Mouse (Mus musculus): Measurements from ENCODE around the gene Pnpo.

Pnpo gene

DNA sequence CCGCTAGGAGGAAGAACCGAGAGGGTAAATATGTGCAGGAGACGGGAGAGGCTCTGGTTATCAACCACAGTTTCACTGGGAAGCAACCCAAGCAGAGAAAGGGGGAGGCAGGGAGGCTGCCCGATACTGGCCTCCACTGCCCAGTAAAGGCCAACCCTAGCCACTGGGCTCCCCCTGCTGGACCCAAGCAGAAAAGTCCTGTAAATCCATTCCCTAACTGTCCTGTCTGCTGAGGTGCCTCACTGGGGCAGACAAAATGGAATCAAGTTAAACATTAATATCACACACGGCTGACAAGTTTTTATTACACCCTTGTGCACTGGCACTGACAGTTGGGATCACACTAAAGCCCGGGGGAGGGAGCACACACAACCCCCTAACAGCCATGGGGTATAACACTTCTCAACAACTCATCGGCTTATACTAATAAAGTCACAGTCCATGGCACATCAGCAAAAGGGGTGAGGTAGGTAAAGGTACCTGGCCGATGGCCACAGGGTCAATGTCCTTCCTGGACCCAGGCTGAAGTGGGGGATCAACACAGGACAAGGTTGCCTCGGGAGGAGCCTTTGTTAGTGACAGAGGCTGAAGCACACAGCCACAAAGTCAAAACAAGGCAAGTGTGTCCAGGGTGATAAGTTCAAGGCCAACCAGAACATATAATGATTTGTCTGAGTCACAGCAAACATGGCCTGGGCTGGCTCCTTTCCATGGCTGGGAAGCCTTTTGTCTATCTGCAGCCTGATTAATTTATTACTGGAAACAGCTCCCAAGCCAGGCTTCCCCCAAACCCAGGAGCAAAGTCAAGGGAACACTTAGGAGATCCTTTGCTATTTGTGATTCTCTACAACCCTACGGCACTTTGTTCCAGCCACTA, 6.0 kb downstream of the Pnpo start:
- peak; percentile 49 for DNase-seq (ENCODE audit: extremely low spot score, low spot score)

DNA sequence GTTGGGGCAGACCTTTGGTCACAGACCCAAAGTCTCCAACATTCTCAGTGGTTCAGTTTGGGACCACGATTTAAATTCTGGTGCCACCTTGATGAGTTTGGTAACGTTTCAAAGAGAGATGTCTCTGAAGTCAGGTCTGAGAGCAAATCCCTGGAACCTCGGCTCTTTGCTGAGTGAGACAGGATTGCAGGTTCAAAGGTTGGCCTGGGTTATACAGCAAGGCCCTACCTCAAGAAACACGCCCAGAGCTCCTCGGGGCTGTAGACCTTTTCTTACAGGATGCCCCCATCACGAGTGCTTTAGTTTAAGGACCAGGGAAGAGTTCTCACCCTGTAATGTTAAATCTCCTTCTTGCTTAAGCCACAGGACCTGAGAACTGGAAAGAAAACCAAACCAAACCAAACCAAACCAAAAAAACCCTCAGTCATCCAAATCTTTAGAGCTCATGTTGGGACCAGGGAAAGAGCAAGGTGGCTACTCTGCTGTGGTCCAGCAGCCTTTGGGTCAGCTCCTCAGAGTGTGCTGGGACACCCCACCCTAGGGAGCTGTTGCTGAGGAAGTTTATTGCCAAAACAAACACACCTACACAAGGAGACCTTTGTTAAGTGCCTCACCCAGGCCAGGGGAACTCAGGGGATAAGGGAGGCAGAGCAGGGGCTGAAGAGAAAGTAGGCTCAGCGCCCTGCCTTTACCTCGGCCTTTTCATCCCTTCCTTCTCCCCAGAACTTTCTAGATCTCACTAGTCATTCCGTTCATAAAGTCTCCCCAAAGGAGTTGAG, 7.7 kb downstream of the Pnpo start:
- DNase-seq (ENCODE audit: extremely low spot score, low spot score): no peak

DNA sequence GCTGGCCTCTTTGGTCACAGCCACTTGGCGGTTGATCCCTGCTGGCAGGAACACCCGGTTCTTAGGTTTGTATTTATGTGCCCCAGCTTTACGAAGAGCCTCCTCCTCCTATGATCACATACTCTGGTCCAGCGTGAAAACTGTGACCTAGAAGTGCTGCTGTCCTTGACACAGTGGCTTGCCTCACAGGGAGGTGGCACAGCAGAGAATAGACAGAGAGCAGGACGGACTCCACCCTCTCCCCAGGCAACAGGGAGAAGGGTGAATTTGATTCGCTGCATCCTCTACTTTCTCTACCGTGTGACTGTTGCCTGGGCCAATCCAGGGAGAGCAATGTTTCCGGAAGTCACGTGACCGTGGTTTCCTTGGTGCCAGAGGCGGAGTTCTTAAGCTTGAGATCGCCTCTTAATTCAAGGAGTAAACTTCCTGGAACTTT, 8.8 kb downstream of the Pnpo start:
- DNase-seq (ENCODE audit: extremely low spot score, low spot score): peak; percentile 55

DNA sequence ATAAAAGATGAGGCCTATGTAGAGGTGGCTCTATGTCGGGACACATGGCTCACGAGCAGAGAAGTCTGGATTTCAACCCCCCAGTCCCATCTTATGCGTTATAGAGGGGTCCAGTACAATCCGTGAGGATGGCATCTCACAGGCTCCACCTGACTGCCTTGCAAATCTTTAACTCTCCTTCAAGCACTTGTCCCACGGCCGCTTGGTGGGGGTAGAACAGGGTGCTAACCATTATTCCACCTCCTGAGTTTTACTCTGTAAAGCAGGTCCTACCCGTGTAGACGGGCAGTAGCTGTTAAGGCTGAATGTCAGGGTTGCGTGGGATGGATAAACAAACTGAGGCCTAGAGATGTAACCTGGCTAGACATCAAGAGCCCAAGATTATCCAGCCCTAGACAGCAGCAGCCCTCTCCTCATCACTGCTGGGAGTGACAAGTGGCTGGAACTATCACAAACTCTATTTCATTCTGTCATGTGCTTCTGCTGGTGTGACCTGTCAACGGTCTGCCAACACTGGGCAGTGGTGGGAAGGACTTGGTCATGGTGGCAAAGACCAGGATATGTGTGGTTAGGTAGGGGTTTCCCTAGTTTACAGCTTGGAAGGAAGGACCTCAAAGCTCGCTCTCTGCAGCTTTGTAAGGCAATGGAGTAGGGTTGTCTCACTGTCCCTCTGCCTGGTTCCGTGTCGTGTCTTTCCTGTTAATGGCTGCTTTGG, 10.1 kb downstream of the Pnpo start:
- no peak for DNase-seq (ENCODE audit: extremely low spot score, low spot score)

DNA sequence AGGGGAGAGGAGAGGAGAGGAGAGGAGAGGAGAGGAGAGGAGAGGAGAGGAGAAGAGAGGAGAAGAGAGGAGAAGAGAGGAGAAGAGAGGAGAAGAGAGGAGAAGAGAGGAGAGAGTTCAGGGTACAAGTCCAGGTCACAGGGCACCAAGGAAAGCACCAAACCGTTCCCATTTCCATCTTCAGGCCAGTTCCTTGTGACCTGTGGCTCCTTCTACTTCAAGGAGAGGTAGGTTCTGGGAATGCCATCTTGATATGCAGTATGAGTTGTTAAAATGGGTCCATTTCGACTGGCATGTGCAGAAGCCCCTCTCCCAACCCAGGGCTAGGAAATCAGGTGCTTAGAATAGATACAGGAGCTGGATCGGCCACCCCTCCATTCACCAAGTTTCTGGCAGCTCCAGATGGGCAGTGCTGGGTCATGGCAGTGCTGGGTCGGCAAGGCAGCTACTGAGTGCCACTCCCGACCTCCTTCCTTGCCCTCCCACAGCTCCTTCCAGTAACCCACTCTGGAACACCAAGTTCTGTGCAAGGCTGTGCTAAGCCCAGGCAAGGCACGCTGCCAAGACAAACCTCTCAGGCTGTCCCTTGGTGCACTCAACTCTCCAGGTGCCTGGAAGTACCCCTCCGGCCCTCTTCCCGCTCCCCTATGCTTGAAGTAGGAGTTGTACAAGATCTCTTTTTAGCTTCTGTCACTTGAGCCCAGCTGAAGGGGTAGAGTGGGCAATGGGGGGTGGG, 12.3 kb downstream of the Pnpo start:
- no peak for DNase-seq (ENCODE audit: extremely low spot score, low spot score)

DNA sequence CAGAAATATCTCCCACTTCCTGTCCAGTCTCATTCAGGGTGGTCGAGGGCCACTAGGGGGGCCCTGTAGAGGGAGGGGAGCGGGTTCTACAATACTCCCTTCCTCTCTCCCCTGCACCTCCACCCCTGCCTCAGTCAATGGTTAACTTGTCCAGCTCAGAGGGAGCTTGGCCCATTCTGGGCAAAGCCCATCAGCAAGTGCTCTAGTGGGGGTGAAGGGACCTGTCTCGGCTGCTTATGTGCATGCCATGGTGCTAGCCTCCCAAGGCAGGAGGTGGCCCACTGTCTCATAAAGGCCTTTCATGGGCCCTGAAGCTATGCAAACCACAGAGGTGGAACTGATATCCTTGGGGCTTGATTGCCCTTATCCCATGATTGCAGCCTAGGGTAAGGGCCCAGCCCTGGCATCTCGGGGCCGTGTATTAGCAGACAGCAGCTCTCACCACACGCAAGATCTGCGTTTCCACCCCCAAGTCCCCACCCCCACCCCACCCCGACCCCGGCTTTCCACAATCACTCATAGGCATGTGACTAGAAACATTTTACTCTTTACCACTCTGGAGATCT, 13.9 kb downstream of the Pnpo start:
- DNase-seq (ENCODE audit: extremely low spot score, low spot score): no peak

DNA sequence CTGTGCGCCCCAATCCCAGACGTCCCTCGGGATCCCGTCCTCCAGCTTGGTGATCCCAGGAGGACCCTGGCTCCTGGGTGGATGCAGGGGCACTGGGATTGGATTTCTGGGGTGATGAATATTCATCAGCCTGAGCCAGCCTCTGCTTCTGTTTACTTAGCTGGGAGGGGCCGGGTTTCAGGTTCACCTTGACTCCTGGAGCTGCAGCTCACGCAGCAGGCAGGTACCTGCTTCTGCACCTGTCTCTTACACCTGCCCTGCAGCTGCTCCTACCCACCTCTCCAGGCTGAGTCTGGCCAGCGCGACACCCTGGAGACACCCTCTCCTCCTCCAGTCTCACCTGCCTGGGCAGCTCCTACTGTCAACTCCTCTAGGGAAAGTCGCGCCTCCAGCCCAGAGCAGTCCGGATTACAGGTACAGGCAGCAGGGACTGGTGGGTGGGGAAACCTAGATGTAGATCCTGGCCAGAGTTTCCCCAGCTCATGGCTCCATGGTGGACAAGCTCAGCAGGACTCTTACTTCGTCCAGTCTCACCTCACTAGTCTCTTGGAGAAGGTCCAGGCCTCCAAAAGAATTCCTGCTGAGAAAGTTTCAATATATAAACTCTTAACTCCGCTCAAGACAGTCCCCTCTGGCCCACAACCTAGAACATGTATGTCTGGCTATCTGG, 14.6 kb downstream of the Pnpo start:
- no peak for DNase-seq (ENCODE audit: extremely low spot score, low spot score)

DNA sequence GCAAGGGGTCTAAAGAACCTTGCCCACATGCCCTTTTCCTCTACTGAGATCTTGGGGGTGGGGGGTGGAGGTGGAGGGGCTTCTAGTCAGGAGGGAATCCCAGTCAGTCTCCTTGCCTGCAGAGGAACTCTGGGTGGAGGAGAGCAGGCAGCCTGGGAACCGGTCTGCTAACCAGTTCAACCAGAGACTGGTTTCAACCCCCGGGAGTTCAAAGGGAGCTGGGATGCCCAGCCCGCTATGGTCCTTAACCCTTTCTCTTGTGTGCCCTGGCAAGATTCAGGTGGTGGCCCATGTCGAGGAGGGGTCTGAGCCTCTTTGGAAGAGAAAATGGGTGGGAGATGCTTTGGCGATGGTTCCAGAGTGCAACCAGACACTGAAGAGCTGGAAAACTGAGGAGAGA, 15.1 kb downstream of the Pnpo start:
- DNase-seq (ENCODE audit: extremely low spot score, low spot score): no peak

DNA sequence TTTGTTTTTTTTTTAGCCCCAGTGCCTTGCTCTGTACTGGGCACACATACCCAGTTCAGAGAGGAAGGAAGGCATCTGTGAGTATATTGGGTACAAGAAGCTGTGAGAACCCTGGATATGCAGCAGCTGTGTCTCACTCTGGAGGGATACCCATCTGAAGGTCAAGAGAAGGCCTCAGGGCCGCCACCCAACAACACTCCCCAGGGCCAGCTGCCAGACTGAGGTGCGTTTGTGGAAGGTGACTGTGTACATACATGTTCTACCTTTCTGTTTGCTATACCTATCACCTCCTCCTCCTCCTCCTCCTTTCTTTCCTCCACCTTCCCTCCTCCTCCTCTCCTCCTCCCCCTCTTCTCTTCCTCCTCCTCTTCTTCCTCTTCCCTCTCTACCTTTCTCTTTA, 15.7 kb downstream of the Pnpo start, which contains the start of gene Prr15l:
Prr15l (plus strand) TSS at position 17 of the 400 bp plus-strand sequence.
- no peak for DNase-seq (ENCODE audit: extremely low spot score, low spot score)

DNA sequence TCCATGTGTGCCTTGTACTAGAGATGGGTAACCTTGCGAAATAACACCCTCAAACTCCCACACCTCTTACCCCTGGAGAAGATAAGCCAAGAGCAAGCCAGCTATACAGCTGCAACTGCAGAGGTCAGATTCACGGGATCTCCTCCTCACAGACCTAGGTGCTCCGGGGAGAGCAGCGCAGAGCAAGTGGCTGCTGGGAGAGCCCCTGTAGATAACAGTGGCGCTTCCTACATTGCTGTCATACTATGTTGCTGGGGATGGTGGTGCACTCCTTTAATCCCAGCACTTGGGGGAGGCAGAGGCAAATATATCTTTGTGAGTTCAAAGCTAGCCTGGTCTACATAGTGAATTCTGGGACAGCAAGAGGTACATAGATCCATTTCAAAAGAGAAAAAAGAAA, 17.2 kb downstream of the Pnpo start:
- DNase-seq (ENCODE audit: extremely low spot score, low spot score): no peak

DNA sequence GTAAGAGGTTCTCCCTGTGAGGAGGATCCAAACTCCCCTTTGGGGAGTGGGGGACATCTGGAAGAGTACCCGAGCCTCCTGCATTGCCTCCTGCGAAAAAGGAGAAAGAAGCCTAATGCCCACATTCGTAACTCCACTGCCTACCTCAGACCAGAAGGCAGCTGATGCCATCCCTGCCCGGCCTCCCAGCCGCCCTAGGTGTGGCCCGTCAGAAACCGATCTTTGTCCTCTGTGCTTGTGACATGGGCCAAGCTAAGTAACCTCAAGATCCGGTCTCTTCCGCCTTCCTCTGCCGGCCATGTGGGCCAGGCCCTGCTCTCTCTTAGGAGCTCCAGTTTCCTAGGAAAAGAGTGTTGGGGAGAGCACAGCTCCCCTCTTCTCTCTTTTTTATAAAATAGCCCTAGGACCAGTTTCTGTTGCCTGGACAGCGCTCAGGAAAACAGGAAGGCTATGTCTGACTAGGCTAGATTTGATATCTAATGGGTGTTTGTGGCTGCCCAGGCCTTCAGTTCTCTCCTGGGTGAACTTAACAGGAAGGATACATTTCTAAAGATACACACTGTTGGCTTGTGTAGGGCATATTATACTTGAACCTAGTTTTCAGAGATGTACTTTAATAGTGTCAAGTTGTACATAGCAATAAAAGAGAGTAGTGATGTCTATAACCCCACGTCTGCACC, 18.2 kb downstream of the Pnpo start:
- no peak for DNase-seq (ENCODE audit: extremely low spot score, low spot score)

DNA sequence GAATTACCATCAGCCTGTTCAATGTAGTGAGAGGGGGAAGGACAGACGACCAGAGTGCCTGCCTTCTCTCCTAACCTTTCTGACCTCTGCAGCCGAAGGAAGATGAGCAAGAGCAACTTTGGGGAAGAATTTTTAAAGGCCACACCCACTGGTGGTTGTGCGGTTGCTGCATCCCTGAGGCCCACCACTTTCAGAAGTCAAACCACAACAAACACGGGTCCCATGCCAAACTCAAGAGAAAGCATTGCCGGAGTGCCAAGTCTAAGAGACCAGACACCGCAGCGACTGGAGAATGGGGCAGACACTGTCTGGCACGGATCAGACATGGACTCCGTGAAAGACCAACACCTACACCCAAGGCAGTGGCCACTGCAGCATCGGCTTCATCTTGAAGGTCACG, 18.9 kb downstream of the Pnpo start:
- DNase-seq (ENCODE audit: extremely low spot score, low spot score): no peak

DNA sequence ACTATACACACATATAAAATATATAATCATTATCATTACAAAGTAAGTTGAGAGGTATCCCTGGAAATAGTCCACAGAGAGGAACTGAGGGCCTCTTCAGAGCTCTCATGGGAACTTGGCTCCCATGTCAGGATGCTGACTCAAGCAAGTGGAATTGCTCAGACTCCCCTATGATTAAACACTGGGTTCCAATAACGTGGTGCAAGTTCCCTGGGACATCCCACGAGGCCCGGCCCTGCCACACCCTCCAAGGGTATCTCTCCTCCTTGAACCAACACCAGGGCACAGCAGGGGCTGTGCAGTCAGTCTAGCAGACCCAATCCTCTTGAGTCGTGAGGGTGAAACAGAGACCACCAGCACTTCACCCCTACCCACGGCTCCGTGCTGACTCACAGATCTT, 24.8 kb downstream of the Pnpo start:
- no peak for DNase-seq (ENCODE audit: extremely low spot score, low spot score)

DNA sequence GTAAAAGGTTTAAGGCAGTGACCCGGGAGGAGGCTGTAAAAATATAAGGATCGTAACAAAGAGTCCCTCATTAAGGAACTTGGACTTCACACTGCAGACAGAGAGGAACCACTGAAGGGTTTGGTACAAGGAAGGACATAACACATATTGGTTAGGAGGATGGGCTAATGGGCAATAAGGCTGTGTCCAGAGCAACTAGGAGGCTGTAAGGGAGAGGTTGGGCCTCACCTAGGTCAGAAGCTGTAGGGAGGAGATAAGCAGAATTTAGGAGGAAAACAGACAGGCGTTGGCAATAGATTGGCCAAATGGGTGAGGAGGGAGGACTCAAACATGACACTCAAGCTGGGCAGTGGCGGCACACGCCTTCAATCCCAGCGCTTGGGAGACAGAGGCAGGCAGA, 26.4 kb downstream of the Pnpo start:
- no peak for DNase-seq (ENCODE audit: extremely low spot score, low spot score)

DNA sequence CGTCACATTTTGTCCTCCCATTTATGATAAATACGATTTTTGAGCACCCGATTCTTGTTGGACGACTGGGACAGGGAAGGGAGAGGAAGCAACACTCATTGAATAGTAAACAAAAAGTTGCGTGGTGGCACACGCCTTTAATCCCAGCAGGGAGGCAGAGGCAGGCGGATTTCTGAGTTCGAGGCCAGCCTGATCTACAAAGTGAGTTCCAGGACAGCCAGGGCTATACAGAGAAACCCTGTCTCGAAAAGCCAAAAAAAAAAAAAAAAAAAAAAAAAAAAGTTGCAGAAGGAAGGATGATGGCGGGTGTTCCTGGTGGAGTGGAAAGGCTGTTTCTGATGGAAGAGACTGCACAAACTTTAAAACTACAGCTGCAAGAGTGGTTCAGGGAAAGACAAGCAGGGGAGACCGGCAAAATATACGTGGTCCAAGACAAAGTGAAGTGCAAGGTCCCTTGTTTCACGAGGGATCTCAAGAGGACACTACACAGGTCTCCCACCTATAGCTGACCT, 26.8 kb downstream of the Pnpo start:
- DNase-seq (ENCODE audit: extremely low spot score, low spot score): no peak

DNA sequence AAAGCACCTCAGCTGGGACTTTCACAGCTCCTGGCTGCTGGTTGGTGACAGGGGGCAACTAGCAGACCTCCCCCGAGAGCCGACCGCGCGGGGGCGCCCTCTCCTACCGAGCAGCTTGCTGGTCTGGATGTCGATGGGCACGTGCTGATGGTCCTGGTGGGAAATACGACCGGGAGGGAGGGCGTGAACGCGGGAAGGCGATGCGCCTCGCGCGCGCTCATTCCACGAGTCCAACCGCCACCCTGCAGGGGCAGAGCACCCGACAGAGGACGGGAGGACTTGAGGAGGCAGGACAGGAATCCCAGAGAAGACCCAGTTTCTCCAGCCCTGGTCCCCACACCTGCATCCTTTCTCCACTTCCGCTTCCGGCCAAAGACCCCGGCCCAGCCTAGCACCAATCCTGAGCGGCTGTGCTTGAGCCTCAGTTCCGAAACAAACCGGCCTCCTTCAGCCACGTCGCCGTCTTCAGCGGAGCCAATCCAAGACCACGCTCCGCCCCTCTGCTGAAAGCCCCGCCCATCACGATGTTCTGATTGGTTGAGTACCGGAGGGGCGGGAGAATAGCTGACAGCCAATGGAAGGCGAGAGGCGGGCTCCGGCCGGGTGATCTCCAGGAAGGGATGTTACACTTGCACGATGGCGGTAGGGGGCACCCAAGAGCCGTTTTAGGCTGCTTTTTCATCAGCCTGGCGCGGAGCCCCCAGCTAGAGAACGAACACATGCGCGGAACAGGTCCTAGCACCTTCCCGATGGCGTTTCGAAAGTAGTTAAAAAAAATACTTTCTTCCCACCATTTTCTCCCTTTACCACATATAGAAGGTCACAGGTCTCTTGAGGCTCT, 27.5 kb downstream of the Pnpo start, which contains the start of gene Cdk5rap3:
Cdk5rap3 (minus strand) TSS at position 453 of the 841 bp plus-strand sequence.
- DNase-seq (ENCODE audit: extremely low spot score, low spot score): peak; percentile 100

DNA sequence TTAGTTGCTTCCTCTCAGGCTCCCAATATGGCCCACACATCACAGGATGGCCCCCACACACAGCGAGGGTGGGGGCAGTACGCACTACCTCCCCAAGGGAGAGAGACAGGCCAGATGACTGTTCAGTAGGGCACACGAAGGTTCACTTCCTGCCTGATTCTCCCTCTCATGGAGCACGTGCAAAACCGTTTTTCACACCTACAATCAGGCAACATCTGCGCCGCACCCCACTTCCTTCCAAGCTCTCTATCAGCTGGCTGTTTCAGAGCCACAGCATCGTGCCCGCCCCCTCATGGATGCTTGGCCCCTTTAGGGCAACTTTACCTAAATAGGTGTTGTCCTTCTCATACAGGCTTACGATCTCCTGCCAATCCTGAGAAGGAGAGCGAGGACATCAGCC, 31.1 kb downstream of the Pnpo start:
- no peak for DNase-seq (ENCODE audit: extremely low spot score, low spot score)

DNA sequence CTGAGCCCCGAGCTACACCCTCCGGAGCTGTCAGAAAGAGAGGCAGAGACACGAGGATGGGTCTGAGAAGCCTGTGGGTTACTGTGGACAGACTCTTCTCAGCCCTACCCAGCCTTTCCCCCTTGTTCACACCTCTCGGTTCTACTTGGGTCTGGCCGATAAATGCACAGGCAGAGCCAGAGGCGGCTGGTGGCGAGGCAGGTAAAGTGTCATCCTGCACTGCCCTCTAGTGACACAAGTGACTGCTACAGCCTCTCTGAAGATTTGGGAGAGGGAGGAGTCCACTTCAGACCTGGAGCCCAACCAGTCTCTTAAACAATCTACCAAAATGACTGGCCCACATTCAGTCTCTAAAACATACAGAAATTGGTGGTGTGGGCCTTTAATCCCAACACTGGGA, 33.8 kb downstream of the Pnpo start:
- peak; percentile 85 for DNase-seq (ENCODE audit: extremely low spot score, low spot score)

DNA sequence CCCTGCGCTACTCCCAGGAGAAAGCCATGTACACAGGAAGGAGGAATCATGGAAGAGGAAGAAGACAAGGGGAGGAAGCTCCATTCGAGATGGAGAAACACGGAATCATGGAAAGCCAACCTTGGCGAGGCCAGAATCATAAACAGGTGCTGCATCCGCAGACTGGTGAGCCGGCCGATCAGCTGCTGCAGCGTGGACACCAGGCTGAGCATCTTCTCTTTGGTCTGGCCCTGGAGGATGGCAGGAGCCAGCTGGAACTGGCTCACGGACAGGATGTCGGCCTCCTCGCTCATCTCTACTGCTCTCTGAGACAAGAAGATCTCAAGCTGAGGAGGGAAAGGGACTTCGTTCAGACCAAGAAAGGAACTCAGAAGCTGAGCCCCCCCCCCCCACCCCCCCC, 35.2 kb downstream of the Pnpo start:
- no peak for DNase-seq (ENCODE audit: extremely low spot score, low spot score)
